18 mouse cellular contexts compared by ENCODE assay signal in genomic region chr10:5608874-5609273, GRCm38 (mm10). TPM values are rescaled to one million over a fixed set of nuclear protein-coding genes. Genes with fewer than 3 reads are reported as not detected.
"Had no signal": no experiment of that assay in that cellular context is flagged by ENCODE, and none has a peak within 500 bp of the region (broad histone marks: within the 10 kb centered on the region; RNA-seq: fewer than 3 reads in every experiment).

No protein-coding gene starts in this region.

- H3K9me3 ChIP-seq: intestine, embryonic 15.5 days; limb, embryonic 13.5 days; midbrain, embryonic 10.5 days; neural tube, embryonic 15.5 days had no signal

- DNase-seq: kidney, adult 8-10 months; kidney, postnatal 4 days; left cerebral cortex, postnatal 4 days; lung, adult 18-20 months; lung, postnatal 36 days; midbrain, embryonic 14.5 days; right cerebral cortex, adult 18-20 months; spleen, adult 18-20 months; thymus, postnatal 36 days had no signal

- ATAC-seq: intestine, embryonic 15.5 days; lung, postnatal 0 days had no signal

- H3K27ac ChIP-seq: intestine, embryonic 15.5 days; layer of hippocampus, adult 2 months; limb, embryonic 13.5 days; liver, embryonic 14.5 days; midbrain, embryonic 10.5 days; neural tube, embryonic 15.5 days had no signal

- H3K4me3 ChIP-seq: intestine, embryonic 15.5 days; layer of hippocampus, adult 2 months; limb, embryonic 13.5 days; midbrain, embryonic 10.5 days; myocyte; neural tube, embryonic 15.5 days had no signal

- H3K27me3 ChIP-seq: intestine, embryonic 15.5 days; limb, embryonic 13.5 days; neural tube, embryonic 15.5 days had no signal

- H3K9ac ChIP-seq: intestine, embryonic 15.5 days; limb, embryonic 13.5 days; liver, embryonic 14.5 days; neural tube, embryonic 15.5 days had no signal

- H3K4me2 ChIP-seq: intestine, embryonic 15.5 days; limb, embryonic 13.5 days; neural tube, embryonic 15.5 days had no signal

- H3K4me1 ChIP-seq: intestine, embryonic 15.5 days; limb, embryonic 13.5 days; midbrain, embryonic 10.5 days; neural tube, embryonic 15.5 days had no signal

- H3K36me3 ChIP-seq: intestine, embryonic 15.5 days; limb, embryonic 13.5 days; midbrain, embryonic 10.5 days; neural tube, embryonic 15.5 days had no signal

RNA-seq across cellular contexts. Expression of gene Myct1, which starts 15.3 kb away (rescaled TPM):
- polyA plus RNA-seq: myocyte had no signal

RNA-seq across cellular contexts. Expression of gene Vip, which starts 30.1 kb away (rescaled TPM):
- polyA plus RNA-seq: liver, adult 2 months; liver, embryonic 14.5 days; midbrain, embryonic 10.5 days; myocyte had no signal
